Mouse (Mus musculus) kidney, adult 2 months (tissue): ENCODE results near the gene Zfp422.
"Not testable (repeated sequence)": the region's sequence is repeated elsewhere in the genome, so short reads cannot be mapped to it uniquely, and the experiment has no call there.

Experiments used
- CTCF ChIP-seq: fragments of 200-500 bp; conservative IDR thresholded peaks from 2 replicates; pipeline ENCODE4 v1.5.1; 2011; ENCODE audit warnings: low read depth, mild to moderate bottlenecking, control low read depth, low read length, moderate library complexity, mixed read lengths; ENCODE audit not compliant: insufficient read depth, insufficient read length
- POLR2A ChIP-seq: fragments of 200-500 bp; IDR thresholded peaks from one replicate; pipeline ENCODE4 v1.6.1; 2011; ENCODE audit warnings: low read depth, low read length, control low read depth

DNA sequence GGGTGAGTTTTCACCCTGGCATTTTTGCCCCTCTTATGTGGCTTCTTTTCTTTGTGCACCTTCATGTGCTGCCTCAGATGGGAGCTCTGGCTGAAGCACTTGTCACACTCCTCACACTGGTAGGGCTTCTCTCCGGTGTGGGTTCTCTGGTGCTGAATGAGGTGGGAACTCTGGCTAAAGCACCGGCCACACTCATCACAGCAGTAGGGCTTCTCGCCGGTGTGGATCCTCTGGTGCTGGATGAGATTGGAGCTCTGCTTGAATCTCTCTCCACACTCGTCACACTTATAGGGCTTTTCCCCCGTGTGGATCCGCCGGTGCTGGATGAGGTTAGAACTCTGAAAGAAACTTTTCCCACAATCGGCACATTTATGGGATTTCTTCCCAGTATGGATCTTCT lies 2.4 kb downstream of the Zfp422 start:
- TF ChIP-seq POLR2A, CTCF: not testable (repeated sequence)
